Mouse (Mus musculus) cerebellum, adult 2 months (tissue): ENCODE results near the gene Prpf40b. TPM values are rescaled to one million over a fixed set of nuclear protein-coding genes. Genes with fewer than 3 reads are reported as not detected.

ENCODE experiments used
- DNase-seq, 2 experiments: peaks; one replicate each; pipeline ENCODE4 v3.0.0; 2021
- H3K27ac ChIP-seq: fragments of 200-500 bp; 2 replicates; pipeline ENCODE4 v1.5.1; 2012; ENCODE audit warnings: low read length, control low read depth, inconsistent platforms; ENCODE audit not compliant: insufficient read depth
- H3K27me3 ChIP-seq: fragments of 200-500 bp; 2 replicates; pipeline ENCODE4 v1.6.1; 2012; ENCODE audit warnings: inconsistent platforms, mild to moderate bottlenecking, low read length, moderate library complexity; ENCODE audit not compliant: control insufficient read depth, insufficient read depth
- H3K4me1 ChIP-seq: fragments of 200-500 bp; 2 replicates; pipeline ENCODE4 v1.6.1; 2011; ENCODE audit warnings: low read length; ENCODE audit not compliant: control insufficient read depth, insufficient read depth
- H3K4me3 ChIP-seq: fragments of 200-500 bp; replicated peaks from 2 replicates; pipeline ENCODE3; 2011; ENCODE audit warnings: mild to moderate bottlenecking, low read depth, low read length, control low read depth; ENCODE audit not compliant: insufficient read depth
- CTCF ChIP-seq: fragments of 200-500 bp; IDR thresholded peaks from 2 replicates; pipeline ENCODE4 v1.5.1; 2011; ENCODE audit warnings: low read depth, mild to moderate bottlenecking, control low read depth, low read length, moderate library complexity, borderline replicate concordance; ENCODE audit not compliant: insufficient read depth
- POLR2A ChIP-seq: fragments of 200-500 bp; IDR thresholded peaks from 2 replicates; pipeline ENCODE4 v1.6.1; 2011; ENCODE audit warnings: low read length, control low read depth, borderline replicate concordance; ENCODE audit not compliant: insufficient read depth
- WGBS: fragments of 180-500 bp; shearing (Covaris S2); methylation state at CpG from one replicate; pipeline ENCODE4 v1.1.7; 2018; 5-methylcytosine and 5-hydroxymethylcytosine counted together
- polyA plus RNA-seq: library from polyadenylated mRNA; depleted of rRNA; stranded (reverse); fragments of >200 nt; gene quantifications from 2 replicates; pipeline ENCODE4 v1.2.3, GENCODE M21; 2012

Gene Prpf40b
- polyA plus RNA-seq, 1 experiment = 152 TPM

DNA sequence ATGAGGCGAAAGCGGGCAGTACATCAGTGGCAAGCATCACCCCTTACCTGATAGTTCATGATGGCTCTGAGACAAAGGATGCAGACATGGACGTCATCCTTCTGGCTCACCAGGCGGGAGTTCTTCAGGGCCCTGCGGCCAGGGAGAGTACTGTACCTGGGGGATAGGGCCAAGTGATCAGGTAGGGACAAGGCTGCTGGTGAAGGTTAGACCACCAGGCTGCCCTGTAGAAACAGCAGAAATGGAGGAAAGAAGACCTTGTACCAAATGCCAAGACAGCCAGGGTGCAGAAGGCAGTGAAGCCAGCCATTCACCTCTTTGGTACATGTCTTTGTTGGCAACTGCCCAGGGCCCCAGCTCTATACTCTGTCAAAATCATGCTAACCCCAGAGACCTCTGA, 33.1 kb downstream of the Prpf40b start:
- TF ChIP-seq CTCF (no peak), POLR2A (no peak)
- no peaks in the 10 kb centered on the region for H3K27me3 ChIP-seq
- no peak overlapping the region for H3K4me3 ChIP-seq
- WGBS = 95% methylated on average over 5 of the region's 5 CpGs
- no peak overlapping the region for H3K27ac ChIP-seq
- no peaks in the 10 kb centered on the region for H3K4me1 ChIP-seq
- no peak for DNase-seq

DNA sequence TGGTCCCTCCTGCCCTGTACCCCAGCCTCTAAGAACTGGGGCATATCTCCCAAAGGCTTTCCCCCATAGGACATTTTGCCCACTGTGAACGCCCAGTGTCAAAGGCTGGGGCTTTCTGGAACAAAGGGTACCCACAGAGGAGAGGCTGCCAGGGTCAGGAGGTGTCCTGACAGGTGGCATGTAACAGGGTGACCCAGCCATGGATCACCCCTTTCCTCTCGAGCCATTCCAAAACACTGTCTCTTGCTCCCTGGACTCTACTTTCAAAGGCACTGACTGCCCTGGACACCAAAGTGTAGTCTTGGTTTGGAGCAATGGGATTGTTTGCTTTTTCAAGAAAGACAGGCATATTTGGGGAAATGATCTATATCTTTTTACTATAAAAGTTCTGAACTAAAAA, 35.4 kb downstream of the Prpf40b start:
- Histone ChIP-seq H3K27me3 (no peaks in the 10 kb centered on the region), H3K4me1 (no peaks in the 10 kb centered on the region), H3K27ac (no peak overlapping the region), H3K4me3 (no peak overlapping the region)
- WGBS = 73% methylated on average over 2 of the region's 2 CpGs
- no peak for DNase-seq
- TF ChIP-seq CTCF (no peak), POLR2A (no peak)

DNA sequence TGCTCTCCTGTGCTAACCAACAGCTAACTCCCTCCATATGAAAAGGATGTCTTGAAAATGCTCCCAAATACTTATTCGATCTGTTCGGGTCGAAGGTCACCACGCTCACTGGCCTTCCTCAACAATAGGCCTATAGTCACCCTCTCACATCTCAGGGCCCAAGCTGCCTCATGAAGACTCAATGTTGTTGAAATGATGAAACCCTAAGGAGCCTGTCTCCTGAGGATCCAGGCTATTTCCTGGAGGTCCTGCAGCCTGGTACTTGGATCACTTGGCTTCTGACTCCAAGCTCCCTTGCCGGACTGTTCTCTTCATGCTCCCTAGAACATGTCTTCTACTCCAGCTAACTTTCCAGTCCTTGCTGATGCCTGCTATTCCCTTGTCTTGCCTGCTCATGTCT, 36.5 kb downstream of the Prpf40b start:
- no peaks in the 10 kb centered on the region for H3K4me1 ChIP-seq
- no peak for TF ChIP-seq POLR2A
- no peak for TF ChIP-seq CTCF
- no peak overlapping the region for H3K4me3 ChIP-seq
- no peaks in the 10 kb centered on the region for H3K27me3 ChIP-seq
- no peak for DNase-seq
- 72% methylated on average over 5 of the region's 5 CpGs for WGBS
- no peak overlapping the region for H3K27ac ChIP-seq

DNA sequence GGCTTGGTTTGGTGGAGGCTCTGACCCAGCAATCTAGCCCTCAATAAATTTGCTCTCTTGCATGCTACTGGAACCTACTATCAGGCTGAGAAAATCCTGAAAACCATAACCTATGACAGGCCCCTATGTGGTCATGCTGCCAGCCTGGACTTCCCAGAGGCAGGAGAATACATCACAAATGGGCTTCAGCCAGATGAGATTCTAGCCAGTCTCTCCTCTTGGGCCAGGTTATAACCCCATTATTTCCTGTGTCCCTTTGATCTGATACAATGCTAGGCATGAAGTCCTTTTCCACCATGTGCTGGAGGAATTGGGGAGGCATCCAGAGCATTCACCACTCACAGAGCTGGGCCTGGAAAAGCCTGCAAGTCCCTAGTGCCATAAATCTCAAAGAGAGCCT, 37.2 kb downstream of the Prpf40b start:
- Histone ChIP-seq H3K27me3 (no peaks in the 10 kb centered on the region), H3K27ac (no peak overlapping the region), H3K4me1 (no peaks in the 10 kb centered on the region), H3K4me3 (no peak overlapping the region)
- DNase-seq = no peak
- TF ChIP-seq CTCF (no peak), POLR2A (no peak)

DNA sequence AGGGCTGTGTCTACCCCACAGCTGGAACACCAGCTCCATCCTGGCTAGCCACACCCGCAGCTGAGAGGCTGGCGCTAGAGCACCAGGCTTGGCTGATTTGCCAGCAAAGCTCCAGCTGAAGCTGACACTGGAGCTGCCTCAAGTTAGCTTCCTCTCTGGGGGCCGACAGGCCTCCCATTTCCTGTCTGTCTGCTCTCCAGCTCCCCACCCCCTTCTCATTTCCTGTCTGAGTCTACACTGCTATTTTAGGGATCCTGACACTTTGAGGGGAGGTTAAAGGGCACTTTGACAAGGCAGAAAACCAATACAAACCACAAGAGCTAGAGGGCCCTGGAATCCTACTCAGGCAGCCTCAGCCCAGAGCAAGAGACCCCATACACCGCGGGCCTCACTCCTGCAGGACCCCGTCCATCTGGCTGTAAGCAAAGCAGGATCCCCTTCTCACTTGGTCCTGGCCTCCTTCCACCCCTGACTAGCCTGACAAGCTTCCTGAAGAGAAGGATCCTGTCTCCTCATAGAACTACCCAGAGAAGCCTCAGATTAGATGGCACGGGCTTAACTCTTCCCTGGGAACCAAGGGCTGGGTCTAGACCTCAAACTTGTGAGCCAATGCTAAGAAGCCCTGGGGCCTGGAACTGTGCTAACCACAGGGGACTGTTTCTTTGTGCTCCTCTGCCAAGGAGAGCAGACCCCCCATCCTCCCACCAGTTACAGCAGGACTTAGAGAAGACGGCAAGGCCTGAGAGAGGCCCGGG, 38.2 kb downstream of the Prpf40b start:
- no peak for DNase-seq
- TF ChIP-seq POLR2A = no peak
- TF ChIP-seq CTCF = no peak
- 44% methylated on average over 9 of the region's 9 CpGs for WGBS

DNA sequence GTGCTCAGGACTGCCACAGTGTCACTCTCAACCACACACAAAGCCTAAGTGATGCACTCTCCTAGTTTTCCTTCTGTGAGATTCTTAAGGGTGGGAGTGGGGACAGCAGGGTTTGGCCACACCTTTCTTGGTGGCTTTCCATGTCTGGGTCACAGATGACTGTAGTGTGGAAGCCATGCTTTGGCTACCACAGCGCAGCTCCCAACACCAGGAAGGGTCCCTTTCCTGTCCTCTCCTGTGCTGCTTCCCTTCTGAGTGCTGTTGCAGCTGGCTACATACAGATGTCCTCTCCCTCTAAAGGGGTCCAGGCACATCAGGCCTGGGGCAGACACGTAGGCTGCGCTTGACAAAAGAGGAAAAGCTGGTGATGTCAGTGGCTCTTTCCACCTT, 38.8 kb downstream of the Prpf40b start:
- no peak for DNase-seq
- Histone ChIP-seq H3K27me3 (no peaks in the 10 kb centered on the region), H3K4me1 (no peaks in the 10 kb centered on the region), H3K27ac (no peak overlapping the region), H3K4me3 (no peak overlapping the region)
- TF ChIP-seq CTCF = no peak
- no peak for TF ChIP-seq POLR2A
- WGBS = 91% methylated on average over 3 of the region's 3 CpGs

More for the DNA sequence above, 38.2 kb downstream of the Prpf40b start:
- Histone ChIP-seq H3K4me1 (no peaks in the 10 kb centered on the region), H3K4me3 (no peak overlapping the region), H3K27me3 (no peaks in the 10 kb centered on the region), H3K27ac (peak overlapping the region; percentile 21; the same call in 1 of the 2 replicates)

DNA sequence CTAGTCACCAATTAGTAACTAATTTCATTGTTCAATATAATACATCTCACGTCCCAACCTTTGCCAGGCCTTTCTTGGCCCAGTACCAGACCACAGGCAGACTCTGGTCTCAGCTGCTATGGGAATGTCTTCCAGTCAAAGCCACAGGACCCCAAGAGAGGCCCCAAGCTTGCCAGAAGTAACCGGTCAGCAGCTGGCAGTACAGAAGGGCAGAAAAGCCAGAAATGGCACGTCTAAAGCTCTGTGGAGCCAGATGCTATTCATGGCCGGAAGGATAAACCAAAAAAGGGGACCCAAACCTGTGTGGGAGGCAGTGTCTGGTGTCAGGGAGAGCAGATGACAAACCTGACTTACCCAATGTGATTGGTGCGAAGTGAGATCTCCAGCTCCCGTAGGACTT, 39.6 kb downstream of the Prpf40b start:
- no peaks in the 10 kb centered on the region for H3K4me1 ChIP-seq
- TF ChIP-seq CTCF (no peak), POLR2A (no peak)
- no peak overlapping the region for H3K4me3 ChIP-seq
- DNase-seq = no peak
- no peaks in the 10 kb centered on the region for H3K27me3 ChIP-seq
- H3K27ac ChIP-seq = no peak overlapping the region
- WGBS = 45% methylated on average over 6 of the region's 6 CpGs

DNA sequence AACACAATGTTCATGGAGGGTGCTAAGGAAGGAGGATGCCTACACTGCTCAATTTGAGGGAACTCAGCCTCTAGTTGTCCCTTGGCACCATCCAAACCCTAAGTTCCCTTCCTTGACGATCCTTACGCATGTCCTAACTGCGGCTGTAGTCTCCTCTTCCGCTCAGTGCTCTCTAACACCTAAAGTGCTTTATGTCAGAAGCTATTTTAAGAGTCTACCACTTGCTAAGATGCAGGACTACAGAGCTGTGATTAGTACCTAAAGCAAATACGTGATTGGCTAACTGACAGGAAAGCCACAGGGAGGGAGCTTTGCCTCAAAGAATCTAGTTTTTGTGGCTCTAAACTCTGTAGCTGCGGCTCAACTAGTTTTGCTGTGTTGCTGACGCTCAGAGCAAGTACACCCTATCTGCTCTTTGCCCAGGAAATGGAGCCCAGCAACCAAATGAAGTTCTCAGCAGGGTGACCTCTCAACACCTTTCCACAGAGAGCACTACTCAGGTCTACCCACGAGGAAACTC, 41.0 kb downstream of the Prpf40b start:
- Histone ChIP-seq H3K27ac (no peak overlapping the region), H3K4me3 (no peak overlapping the region), H3K4me1 (no peaks in the 10 kb centered on the region), H3K27me3 (no peaks in the 10 kb centered on the region)
- WGBS = 79% methylated on average over 8 of the region's 8 CpGs
- TF ChIP-seq POLR2A = no peak
- no peak for TF ChIP-seq CTCF
- DNase-seq = no peak
